Mouse (Mus musculus) intestine, postnatal 0 days (tissue): ENCODE measurements at regions not wholly inside any gene's neighbourhood (a gene's known extent, or its start where the extent isn't known, plus 50 kb on each side); places are given as distances from the start of the nearest gene placed in this dataset.

Experiments
- ATAC-seq: fragments of 200-750 bp; cut with Nextera tagmentation; 2 replicates; pipeline ENCODE4 v1.8.0; 2017; ENCODE audit warnings: mild to moderate bottlenecking, moderate TSS enrichment, moderate library complexity
- H3K27ac ChIP-seq: fragments of 300-500 bp; sonication (generic); 2 replicates; pipeline ENCODE4 v1.5.1; 2014; ENCODE audit warnings: mild to moderate bottlenecking, low read depth, low read length, moderate library complexity
- H3K27me3 ChIP-seq: fragments of 300-500 bp; sonication (generic); replicated peaks from 2 replicates; pipeline ENCODE4 v1.6.1; 2014; ENCODE audit warnings: low read length, mixed read lengths; ENCODE audit not compliant: control insufficient read depth, insufficient read depth
- H3K36me3 ChIP-seq: fragments of 300-500 bp; sonication (generic); 2 replicates; pipeline ENCODE4 v1.6.1; 2014; ENCODE audit warnings: mild to moderate bottlenecking, moderate library complexity; ENCODE audit not compliant: control insufficient read depth, insufficient read depth
- H3K4me1 ChIP-seq: fragments of 300-500 bp; sonication (generic); replicated peaks from 2 replicates; pipeline ENCODE4 v1.6.1; 2014; ENCODE audit warnings: antibody characterized with exemption, low read length, mixed read lengths; ENCODE audit not compliant: control insufficient read depth, insufficient read depth
- H3K4me2 ChIP-seq: fragments of 300-500 bp; sonication (generic); replicated peaks from 2 replicates; pipeline ENCODE4 v1.6.1; 2014; ENCODE audit warnings: low read depth, mild to moderate bottlenecking, moderate library complexity
- H3K4me3 ChIP-seq: fragments of 300-500 bp; sonication (generic); 2 replicates; pipeline ENCODE4 v1.5.1; 2014; ENCODE audit warnings: low read depth, low read length
- H3K9ac ChIP-seq: fragments of 300-500 bp; sonication (generic); 2 replicates; pipeline ENCODE4 v1.6.1; 2014; ENCODE audit warnings: mild to moderate bottlenecking, low read depth, low read length
- H3K9me3 ChIP-seq: fragments of 300-500 bp; sonication (generic); 2 replicates; pipeline ENCODE4 v1.6.1; 2016; ENCODE audit warnings: mixed run types; ENCODE audit not compliant: control insufficient read depth
- CTCF ChIP-seq: sonication (generic); IDR thresholded peaks from 2 replicates; pipeline ENCODE4 v1.5.1; 2016; ENCODE audit warnings: low read depth, mild to moderate bottlenecking, control low read depth, antibody characterized with exemption, moderate library complexity
- WGBS: fragments of 180-500 bp; shearing (Covaris S2); extraction: QIAGEN DNeasy Blood & Tissue Kit; methylation state at CpG from one replicate; pipeline ENCODE4 v1.1.7; 2014; 5-methylcytosine and 5-hydroxymethylcytosine counted together

DNA sequence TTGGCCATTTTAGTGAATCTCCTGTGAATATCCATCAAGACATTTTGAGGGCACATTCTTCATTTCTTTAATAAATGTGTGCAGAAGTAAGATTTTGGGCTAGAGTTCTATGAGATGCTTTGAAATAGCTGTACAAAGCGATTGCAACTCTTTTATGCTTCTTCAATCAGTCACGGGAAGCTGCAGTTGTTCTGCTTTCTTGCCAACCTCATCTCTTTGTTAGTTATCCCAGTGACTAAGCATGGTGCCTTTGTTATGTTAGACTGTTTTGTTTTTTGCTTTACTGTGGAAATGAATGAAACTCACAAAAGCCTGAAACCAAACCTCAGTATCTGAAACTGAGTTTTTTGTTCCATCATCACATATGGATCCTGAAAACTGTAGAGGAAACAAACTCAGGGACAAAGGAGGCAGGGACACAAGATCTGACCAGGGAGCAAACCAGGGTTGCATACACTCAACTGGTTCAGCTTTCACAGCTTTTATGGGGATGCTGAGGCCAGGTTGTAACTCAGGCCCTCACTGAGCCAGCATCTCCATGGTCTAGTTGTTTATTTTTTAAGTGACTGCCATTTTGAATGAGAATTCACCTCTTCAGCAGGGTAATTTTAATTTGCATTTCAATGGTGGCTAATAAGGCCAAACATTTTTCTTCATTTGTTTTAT, 266.3 kb upstream of the Impad1 start:
- Histone ChIP-seq H3K27me3 (no peaks in the 10 kb centered on the region), H3K36me3 (no peaks in the 10 kb centered on the region), H3K9ac (no peak overlapping the region), H3K4me1 (no peaks in the 10 kb centered on the region), H3K27ac (no peak overlapping the region), H3K4me2 (no peak overlapping the region), H3K4me3 (no peak overlapping the region), H3K9me3 (no peaks in the 10 kb centered on the region)
- WGBS: 81% methylated on average over 2 of the region's 2 CpGs
- no peak for TF ChIP-seq CTCF
- ATAC-seq: no peak

DNA sequence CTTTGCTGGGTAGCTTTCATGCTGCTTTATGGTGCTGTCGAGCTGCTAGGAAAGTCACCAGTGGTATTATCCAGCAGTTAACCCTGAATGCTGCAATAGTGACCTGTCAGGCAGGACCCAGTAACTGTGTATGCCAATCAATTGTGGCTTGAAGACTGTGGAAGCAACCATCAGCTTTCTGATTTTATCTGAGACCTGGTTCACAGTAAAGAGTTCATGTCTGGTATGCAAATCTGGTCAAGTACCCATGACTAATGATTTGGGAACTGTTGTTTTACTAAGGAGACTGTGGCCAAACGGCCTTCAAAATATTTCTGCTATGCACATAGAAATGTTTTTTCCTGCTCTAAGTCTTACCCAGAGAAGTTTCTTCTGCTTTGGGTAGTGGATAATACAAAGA, 236.8 kb upstream of the Impad1 start:
- no peak overlapping the region for H3K4me3 ChIP-seq
- no peak overlapping the region for H3K27ac ChIP-seq
- H3K4me2 ChIP-seq: no peak overlapping the region
- no peaks in the 10 kb centered on the region for H3K36me3 ChIP-seq
- no peak overlapping the region for H3K9ac ChIP-seq
- no peak for TF ChIP-seq CTCF
- no peak for ATAC-seq
- H3K4me1 ChIP-seq: no peaks in the 10 kb centered on the region
- no peaks in the 10 kb centered on the region for H3K27me3 ChIP-seq
- 61% methylated on average over 2 of the region's 2 CpGs for WGBS
- H3K9me3 ChIP-seq: no peaks in the 10 kb centered on the region

DNA sequence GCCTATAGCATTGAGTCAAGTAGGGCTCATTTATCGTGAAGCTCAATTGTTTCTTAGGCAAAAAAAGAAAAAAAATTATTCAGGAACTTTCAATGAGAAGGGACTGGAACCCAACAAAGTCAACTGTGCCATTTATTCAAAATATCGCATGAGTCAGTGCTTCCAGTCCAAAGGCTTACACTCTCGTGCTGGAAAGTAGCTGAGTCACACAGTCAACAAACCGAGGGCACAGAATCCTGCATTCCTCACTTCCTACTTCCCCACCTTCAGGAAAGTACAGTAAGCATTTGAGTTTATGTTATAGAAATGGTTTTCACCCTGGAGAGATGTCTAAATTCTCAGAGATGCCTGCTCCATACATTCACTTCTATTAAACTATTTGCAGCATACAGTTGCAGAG, 194.3 kb upstream of the Impad1 start:
- Histone ChIP-seq H3K9ac (no peak overlapping the region), H3K4me3 (no peak overlapping the region), H3K9me3 (no peaks in the 10 kb centered on the region), H3K4me2 (no peak overlapping the region), H3K4me1 (no peaks in the 10 kb centered on the region), H3K36me3 (no peaks in the 10 kb centered on the region), H3K27me3 (no peaks in the 10 kb centered on the region), H3K27ac (no peak overlapping the region)
- no peak for ATAC-seq
- no peak for TF ChIP-seq CTCF
- 57% methylated on average over 4 of the region's 4 CpGs for WGBS

DNA sequence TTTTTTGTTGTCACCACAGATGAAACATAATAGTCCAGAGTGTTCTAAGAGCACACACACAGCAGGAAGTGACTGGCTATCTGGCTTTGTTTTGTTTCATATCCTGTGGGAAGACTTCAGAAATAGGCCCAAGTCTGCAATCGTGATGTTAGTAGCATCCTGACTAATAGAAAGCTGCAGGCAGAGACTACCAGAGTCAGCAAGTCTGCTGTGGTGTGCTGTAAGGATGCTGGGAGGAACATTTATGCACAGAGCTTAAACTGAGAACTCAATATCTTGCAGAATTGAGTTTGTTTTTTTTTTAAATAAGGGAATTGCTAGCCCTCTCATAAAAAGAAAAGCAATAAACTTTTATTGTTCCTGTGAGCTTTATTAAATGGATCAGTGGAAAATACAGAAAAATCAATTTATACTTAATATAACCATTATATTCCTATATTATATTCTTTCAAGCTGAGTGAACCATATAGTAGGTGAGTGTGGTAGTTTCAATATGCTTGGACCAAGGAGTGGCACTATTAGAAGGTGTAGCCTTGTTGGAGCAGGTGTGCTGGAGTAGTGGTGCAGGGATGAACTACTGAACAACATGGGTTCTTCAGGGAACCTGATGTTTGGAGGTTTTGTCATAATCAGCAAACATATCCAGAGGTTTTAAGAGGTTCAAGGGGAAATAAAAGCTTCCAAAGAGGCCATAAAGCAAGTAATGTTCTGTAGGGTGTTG, 190.5 kb upstream of the Impad1 start:
- Histone ChIP-seq H3K4me3 (no peak overlapping the region), H3K27ac (no peak overlapping the region), H3K9me3 (no peaks in the 10 kb centered on the region), H3K4me2 (no peak overlapping the region), H3K36me3 (no peaks in the 10 kb centered on the region), H3K4me1 (no peaks in the 10 kb centered on the region), H3K9ac (no peak overlapping the region), H3K27me3 (no peaks in the 10 kb centered on the region)
- no peak for ATAC-seq
- TF ChIP-seq CTCF: no peak
- WGBS: 67% methylated on average over 1 of the region's 1 CpGs

DNA sequence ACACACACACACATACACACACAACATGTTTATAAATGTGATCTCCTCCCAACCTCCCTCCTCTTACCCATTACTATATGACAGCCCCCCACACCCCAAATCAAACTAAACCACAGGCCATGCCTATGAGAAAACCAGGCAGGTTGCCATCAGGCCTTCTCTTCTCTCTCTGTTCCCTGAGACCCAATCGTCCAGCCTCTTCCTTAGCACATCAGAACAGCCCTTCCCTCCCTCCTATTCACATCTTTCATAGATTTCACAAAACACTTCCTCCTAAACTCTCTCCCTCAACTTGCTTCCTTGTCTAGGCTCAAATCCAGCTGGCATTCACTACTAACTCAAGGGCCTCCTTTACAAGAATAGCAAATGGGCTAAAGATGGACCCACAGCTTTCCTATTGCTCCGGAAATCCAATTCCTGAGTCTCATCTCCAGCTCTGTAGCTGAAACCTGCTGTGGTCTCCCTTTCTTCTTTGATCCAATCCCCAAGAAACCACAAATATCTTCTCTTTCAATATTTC, 178.7 kb upstream of the Impad1 start:
- no peaks in the 10 kb centered on the region for H3K36me3 ChIP-seq
- H3K9ac ChIP-seq: no peak overlapping the region
- H3K27ac ChIP-seq: no peak overlapping the region
- no peaks in the 10 kb centered on the region for H3K9me3 ChIP-seq
- H3K4me3 ChIP-seq: no peak overlapping the region
- no peaks in the 10 kb centered on the region for H3K4me1 ChIP-seq
- whole genome bisulfite sequencing: 63% methylated on average over 2 of the region's 2 CpGs
- no peak for TF ChIP-seq CTCF
- no peak overlapping the region for H3K4me2 ChIP-seq
- H3K27me3 ChIP-seq: no peaks in the 10 kb centered on the region
- no peak for ATAC-seq

DNA sequence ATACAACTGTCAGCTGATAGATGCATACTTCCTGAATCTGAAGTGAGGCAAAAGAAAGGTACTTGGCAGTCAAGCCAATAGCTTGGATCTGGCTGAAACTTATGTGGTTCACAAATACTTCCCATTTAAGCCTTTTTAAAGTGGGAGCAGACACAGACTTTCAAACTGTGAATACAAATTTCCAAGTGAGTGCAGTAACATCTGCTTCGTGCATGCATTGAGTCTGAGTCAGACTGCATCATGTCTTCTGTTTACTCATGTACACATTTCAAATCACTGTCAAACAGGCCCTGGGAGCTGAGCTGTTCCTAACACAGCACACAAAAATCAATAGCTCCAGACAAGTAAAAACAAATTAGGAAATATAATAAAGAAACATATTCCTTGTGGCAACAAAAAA, 155.8 kb upstream of the Impad1 start:
- H3K9me3 ChIP-seq: no peaks in the 10 kb centered on the region
- H3K4me2 ChIP-seq: no peak overlapping the region
- no peak overlapping the region for H3K4me3 ChIP-seq
- no peaks in the 10 kb centered on the region for H3K4me1 ChIP-seq
- H3K36me3 ChIP-seq: no peaks in the 10 kb centered on the region
- 33% methylated on average over 1 of the region's 1 CpGs for WGBS
- TF ChIP-seq CTCF: no peak
- no peaks in the 10 kb centered on the region for H3K27me3 ChIP-seq
- H3K27ac ChIP-seq: no peak overlapping the region
- H3K9ac ChIP-seq: no peak overlapping the region
- ATAC-seq: no peak
